Mouse (Mus musculus) T-cell, adult 2 months (primary cell): Measurements from ENCODE around the gene Olfr164.

Experiments used
- DNase-seq: peaks from one replicate; pipeline ENCODE4 v3.0.0; 2022; ENCODE audit warnings: low spot score

Gene Olfr164

GRCm38 (mm10) chr16:19313964-19314363 lies at the start of gene Olfr164:
Olfr164 (minus strand) TSS chr16:19314064.
- no peak for DNase-seq

- no peak for DNase-seq
These were observed 35.2 kb upstream of the Olfr164 start for GRCm38 (mm10) chr16:19349111-19349510.

- DNase-seq, result no peak
These were observed 50.6 kb downstream of the Olfr164 start for GRCm38 (mm10) chr16:19263235-19263634.

GRCm38 (mm10) chr16:19260780-19261179 lies 53.1 kb downstream of the Olfr164 start:
- DNase-seq, result no peak

GRCm38 (mm10) chr16:19245835-19246234 lies 68.0 kb downstream of the Olfr164 start:
- DNase-seq, result no peak

- no peak for DNase-seq
These were observed 72.3 kb downstream of the Olfr164 start for GRCm38 (mm10) chr16:19241539-19242025.

- no peak for DNase-seq
These were observed 72.9 kb downstream of the Olfr164 start for GRCm38 (mm10) chr16:19240792-19241538.

GRCm38 (mm10) chr16:19236719-19237118 lies 77.1 kb downstream of the Olfr164 start:
- DNase-seq, result no peak
